Mouse (Mus musculus): ENCODE data around the gene Brip1.

- TF ChIP-seq CTCF (IDR thresholded peaks at IDR 0.05; ENCODE audit: control insufficient read depth, insufficient read depth, insufficient replicate concordance, low read depth, low read length) (no peak), POLR2A (IDR thresholded peaks at IDR 0.05; ENCODE audit: control insufficient read depth, low read depth, low read length) (no peak)
Measured at GRCm38 (mm10) chr11:86160251-86160650, 40.7 kb downstream of the Brip1 start.
